Mouse (Mus musculus): ENCODE data around the gene Psmb11.

The Psmb11 gene

DNA sequence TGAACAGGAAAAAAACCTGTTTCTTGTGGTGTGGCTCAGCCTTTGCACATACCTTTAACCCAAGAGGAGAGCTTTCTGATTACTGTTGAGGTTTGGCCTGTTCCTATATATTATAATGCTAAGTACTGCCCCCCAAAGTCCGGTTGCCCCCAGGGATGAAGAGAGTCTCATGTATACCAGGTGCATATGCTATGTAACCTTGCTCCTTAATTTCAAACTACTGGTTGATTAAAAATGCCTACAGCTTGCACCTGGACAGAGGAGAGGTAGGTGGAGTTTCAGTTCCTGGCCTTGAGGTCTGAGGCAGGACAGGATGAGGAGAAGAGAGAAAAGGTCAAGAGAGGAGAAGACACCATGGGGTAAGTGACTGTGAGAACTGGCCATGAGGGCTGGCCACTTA lies at the start of gene Psmb11:
TSS of gene Psmb11 (plus strand) at position 301 of the 400 bp plus-strand sequence.
- DNase-seq, result no peak

DNA sequence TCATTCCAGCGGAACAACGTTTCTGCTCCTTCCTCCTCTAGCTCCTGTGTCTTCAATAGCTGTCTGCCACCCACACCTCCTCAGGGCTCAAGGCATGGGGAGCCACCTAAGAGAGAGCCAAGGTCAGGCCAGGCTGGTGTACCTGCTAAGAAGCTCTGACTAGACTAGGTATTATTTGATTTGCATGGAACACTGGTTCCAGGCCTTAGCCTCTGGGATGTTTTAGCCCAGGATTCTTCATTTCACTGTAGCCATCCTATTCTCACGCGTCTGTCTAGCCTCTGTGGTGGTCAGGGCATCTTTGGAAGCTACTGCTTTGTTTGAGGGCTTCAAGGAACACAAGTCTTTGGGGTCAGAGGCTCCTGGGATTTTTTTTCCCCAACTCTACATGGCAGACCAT lies 49.1 kb upstream of the Psmb11 start:
- DNase-seq, result no peak

DNA sequence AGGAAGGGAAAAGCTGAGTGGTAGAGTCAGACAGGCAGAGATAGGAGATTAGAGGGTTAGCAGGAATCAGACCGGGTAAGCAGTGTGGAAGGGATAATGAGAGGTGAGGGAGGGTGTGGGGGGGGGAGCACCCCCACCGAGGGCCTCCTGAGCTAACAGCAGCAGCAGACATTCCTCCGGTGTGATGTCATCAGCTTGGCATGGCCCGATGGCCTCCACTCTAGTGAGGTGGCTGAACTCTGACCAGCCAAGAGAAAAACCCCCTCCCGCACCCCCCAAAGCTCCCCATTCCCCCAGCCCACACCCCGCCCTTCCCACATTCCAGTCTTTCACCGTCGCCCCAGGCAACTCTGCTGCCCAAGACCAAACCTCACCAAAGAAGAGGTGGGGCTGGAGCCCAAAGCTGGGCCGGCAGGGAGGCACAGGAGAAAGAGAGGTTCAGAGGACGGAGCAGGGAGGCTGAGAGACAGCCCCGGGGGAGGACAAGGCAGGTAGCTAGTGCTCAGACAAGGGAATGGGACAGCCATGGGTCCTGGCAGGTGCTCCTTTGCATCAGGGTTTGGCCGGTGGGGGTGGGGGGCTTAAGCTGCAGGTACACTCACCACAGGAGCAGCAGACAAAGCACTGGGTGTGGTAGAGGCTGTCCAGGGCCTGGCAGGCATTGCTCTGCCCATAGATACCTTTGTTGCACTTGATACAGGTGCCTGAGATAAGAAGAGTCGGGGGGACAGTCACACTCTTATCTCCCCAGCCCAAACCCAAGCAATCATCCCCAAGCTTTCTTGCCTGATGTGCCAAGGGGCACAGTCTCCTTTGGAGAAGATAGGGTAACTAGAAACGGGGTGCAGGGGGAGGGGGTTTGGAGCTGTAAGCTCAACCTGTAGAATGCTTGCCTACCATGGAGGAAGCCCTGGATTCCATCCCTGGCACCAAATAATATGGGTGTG lies 48.2 kb upstream of the Psmb11 start:
- no peak for DNase-seq

DNA sequence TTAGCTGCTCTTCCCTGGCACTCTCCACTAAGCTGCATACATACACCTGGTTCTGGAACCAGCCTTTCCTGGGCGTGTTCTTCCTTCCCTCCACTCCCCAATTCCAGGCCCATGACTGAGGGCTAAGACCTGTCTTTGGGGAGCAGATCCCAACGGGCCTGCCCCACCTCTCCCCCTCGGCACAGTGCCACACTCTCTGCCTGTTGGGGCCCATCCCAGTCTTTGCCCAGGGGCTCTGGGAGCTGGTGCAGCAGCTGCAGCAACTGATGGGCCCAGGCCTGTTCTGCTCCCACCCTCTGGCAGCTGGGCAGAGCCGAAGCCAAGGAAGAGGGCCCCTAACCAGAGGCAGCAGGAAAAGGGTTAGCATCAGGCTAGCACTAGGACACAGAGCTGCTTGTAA lies 47.0 kb upstream of the Psmb11 start:
- no peak for DNase-seq

DNA sequence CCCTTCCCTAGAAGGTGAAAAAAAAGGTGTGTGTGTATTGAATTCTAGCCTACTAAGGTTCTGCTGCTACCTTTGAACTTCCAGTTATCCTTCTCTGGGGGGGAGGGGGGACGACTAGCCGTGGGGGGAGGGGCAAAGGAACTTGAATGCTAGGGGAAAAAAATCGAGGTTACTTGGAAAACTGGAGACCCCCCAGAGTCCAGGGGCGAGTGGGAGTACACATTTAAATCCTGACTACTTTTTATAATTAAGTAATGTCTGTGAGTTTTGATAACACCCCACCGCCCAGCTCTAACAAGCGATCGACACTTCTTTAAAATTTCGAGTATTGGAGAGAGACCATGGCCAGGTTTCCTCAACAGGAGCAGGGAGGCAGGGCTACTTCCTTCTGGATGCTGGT lies 46.2 kb upstream of the Psmb11 start:
- DNase-seq, result no peak

DNA sequence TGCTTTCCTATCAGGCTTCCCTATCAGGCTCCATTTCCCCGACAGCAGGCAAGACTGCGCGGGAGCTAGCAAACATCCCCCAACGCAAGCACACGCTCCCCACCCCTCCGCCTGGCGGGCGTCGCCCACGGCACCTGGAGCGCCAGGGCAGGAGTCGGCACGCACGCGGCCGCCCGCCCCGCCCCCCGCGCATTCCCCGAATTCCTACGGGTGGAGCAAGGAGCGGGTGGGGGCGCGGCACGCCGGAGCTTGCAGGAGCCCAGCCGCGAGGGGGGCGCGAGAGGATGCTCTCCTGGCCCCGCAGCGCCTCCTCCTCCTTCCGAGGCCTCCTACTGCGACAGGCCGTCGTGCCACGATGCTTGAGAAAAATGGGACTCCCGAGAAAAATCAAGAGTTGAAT lies 45.6 kb upstream of the Psmb11 start:
- no peak for DNase-seq

DNA sequence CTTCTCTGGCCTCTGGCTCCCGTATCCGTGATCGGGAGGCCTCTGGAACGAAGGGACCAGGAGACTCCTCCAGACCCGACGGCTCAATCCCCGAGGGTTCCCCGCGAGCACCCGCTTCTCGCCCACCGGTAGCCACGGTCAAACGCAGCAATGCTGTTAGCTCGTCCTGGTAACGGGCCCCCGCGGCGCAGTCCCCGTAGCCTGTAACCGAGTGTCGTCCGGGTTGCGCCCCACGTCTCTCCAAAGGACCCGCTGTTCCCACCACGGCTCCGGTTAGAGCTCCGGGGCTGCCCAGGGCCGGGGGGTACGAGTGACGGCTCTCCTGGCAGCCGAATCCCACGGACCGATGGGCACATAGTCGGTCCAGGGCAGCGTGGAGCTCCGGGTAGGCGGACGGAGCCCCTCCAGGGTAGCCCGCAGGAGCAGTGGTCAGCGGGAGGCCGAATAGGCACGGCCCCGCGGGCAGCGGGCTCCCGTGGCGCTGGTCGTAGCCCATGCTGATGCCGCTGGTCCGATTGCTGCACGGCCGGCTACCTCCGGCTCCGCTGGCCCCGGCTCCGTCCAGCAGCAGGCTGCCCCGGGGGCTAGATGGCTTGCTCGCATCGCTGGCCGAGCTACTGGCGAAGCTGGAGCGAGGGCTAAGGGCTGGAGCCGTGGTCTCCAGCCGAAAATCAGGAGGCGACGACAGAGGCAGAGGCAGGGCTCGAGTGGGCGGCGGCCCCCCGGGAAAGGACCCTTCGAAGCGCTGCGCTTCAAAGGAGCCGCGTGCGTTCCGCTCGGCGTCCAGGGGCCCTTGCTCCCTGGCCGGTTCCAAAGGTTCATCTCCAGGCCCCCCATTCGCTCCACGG lies 44.8 kb upstream of the Psmb11 start:
- DNase-seq, result no peak

DNA sequence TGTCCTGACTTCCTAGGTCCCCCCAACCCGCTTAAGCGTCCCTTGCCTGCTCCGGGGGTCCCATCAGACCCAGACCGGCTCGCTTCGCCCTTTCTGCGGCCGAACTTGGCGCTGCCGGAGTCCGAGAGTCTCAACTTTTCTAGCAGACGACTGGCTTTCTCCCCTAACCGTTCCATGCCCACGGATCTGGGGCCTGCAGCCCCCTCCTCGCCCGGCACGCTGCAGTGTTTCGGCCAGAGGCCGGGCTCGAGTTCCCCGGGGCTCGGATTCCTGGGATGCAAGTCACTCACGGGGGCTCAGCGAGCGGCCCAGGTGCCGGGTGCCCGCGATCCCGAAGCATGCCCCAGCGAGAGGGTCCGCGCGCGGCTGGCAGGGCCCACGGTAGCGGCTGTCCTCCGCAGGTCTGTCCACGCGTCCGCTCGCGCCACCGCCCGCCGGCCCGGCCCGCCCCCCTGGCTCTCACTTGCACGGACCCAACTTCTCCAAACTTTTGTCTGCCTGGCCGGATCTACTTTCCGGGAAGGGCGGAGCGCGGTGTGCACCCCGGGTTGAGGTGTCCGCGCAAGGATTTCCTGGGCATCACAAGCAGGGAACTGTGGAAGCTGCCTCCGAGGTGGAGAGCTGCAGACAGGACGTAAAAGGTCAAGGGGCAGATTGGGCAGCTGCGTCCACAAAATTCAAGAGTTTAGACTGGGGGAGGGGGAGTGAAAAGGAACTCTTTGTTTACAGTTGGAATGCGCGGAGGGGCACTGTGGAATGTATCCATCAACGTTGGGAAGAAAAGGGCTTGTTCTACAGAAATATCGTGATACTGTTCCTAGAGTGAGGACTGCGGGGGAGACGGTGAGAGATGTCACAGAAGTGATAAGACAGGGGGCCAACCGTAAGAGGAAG lies 43.9 kb upstream of the Psmb11 start, which contains the start of gene Ajuba:
TSS of gene Ajuba (minus strand) at position 470 of the 894 bp plus-strand sequence.
- peak; percentile 43 to 44 for DNase-seq

DNA sequence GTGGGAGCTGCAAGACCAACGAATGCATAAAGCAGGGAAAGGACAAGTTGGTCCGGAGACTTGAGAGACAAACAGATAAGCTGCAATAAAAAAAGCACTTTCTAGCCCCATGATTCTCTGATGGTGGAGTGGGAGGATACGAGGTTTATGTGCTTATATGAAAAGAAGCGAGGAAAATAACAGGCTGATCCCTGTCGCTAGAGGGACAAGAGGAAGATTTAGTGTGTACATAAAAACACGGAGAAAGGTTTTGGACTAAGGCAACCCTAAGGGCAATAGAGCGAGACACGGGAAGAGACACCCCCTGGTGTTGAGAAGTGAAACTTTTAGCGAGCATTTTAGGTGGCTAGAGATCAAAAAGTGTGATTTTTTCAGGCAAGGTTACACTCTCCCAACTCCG lies 43.2 kb upstream of the Psmb11 start:
- DNase-seq, result no peak

DNA sequence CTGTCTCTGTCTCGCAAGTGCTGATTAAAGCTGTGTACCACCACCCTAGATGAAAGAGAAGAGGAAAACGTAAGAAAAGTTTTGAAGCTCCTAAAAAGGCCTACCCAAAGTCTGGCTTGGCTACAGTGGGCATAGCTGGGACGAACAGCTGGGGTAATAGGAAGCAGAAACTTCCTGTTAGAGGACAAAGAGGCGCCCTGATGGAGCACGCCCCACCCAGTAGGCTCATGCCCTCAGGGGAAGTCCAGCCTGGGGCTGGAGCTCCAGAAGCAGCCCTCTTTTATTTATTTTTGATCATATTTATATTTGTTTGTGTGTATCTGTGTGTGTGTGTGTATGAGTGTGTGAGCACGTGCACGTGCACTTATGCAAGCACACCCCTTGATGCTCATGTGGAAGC lies 41.6 kb upstream of the Psmb11 start:
- DNase-seq, result no peak

DNA sequence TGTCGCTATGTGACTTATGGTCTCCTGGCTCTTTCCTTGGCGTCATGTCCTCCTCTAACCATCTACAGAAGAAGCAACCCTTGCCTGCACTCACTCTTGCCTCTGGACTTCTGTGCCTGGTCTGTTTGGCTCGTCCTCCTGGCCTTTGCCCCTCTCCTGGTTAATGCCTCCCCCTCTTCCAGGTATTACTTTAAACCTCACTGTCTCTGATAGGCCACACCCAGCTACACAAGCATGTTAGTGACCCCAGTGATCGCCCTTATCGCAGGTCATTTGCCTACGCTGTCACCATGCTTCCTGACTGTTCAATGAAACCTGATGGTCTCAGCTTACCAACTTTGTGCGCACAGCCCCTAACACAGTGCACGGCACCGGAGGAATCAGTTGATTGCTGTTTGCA lies 38.7 kb upstream of the Psmb11 start:
- DNase-seq, result no peak

DNA sequence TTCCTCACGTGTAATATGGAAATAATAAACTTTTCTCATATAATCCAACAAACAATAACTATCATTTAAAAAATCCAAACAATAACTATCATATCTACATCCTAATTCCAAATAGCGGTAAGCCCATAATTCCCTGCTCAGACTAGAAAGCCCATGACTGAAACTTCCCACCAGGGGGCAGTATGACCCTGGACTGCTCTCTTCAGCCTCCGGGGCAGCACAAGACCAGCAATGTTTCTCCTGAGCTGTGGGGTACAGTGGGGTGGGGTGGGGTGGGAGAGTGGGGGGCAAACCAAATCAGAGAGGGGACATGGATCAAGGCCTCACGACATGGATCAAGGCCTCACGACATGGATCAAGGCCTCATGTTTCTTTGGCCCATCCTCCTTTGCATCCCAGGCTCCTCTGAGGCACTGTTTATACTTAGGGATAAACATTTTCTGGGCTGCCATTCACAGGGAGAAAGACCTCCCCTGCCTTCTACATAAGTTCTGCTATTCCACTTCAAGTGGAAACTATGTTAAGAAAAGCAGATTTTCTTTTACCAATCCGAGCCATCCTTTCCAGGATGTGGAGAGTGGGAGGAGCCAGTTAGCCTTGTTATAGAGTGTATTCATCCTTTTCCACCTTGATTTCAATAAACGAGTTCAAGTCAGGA lies 37.4 kb upstream of the Psmb11 start:
- DNase-seq, result no peak

DNA sequence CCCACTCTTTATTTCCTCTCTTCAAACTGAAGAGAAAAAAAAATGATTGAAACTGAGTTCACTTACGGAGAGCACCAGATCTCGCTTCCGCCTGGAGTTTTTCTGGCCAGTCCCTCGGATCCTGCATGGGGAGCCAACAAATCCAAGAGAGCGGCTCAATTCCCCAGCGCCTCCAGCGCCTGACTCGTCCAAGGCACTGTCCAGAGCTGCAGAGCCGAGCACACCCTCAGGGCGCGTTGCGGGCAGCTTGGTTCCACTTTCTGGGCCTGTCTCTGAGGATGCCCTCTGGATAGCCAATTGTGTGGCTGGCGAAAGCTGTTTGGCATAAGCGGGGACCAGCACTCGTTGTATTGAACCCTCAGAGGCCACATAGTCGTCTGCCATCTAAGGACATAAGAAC lies 30.2 kb upstream of the Psmb11 start:
- DNase-seq, result no peak

DNA sequence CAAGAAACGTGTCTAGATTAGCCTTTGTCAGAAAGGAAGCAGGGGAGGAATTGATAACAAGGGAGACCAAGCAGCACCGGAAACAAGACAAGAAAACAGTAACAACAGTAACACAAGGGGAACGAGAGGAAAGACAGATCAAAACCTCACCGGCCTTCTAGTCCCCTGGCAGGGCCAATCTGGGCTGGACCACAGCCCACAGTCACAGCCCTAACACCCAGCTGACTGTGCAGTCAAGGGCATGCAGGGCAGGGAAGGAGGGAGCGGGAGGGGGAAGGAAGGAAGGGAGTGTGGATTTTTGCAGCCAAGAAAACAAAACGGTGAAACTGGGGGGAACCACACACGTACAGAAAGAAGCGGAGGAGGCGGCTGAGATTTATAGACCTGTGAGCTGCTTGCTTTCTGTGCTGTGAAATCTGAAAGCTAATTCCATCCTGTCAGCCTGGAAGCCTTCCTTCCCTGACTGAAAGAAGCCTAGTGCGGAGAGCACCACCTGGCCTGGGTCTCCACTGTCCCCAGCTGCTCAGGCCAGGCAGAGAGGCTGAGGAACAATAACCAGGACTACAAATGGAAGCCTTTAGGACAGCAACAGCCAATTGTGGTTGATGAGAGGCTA lies 28.8 kb upstream of the Psmb11 start:
- DNase-seq, result no peak

DNA sequence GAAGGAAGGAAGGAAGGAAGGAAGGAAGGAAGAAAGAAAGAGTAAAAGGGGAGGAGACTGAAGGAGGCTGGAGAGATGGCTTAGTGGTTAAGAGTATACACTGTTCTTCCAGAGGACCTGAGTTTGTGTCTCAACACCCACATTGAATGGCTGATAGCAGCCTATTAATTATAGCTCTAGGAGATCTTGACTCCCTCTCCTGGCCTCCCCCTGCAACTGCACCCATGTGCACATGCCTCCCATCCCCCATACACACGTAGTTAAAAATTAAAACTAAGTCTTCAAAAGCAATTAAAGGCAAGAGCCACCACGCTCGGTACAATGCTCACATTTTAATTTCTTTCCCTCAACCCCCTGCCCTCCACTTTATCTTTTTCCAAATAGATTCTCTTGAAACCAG lies 27.2 kb upstream of the Psmb11 start:
- DNase-seq, result no peak

DNA sequence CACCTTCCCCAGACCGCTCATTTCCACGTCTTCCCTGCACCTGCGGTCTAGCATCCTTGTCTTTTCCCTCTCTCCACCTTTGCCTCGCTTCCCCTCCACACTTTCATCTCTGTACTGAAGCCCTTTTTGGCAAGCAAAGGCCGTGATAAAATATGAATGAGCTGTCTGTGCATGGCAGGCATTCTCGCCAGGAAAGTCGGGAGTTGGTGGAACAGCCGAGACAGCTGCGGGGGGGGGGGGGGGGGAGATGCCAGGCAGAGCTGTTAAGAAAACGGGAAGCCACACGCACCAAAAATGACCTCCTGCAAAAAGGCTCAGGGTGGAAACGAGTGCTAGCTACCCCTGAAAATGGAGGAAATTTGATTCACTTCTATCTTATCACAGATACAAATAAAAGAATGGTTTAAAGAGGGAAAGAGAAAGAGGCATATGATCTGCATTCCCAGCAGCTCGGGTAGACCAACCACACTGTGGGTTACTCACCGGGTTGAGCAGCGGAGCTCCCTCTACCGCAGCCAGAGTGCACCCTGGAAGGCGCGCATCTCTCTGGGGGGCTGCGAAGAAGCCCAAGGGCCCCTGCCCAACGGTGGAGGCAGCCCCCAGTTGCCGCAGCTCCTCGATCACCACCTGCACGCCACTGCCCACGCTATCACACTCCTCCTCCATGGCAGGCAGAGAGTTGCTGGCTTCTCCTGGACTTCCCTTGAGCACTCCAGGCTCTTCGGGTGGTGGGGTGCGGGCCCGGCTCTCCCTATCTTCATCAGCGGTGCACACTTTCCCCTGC lies 26.4 kb upstream of the Psmb11 start:
- no peak for DNase-seq

DNA sequence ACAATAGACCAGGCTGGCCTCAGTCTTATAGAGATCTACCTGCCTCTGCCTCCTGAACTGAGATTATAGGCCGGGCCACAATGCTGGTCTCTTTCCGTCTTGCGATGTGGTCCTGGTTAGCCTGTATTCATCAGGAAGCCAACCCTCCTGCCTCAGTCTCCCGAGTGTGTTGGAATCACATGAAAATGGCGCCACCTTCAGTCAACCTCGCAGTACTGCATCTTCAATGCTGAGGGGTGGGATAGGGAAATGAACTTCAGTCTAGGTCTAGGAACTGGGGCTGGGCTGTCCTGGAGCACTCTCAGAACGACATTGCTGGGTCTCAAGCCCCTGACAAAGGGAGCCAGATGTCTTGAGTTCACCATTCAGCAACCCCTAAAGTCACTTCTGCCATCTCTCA lies 24.1 kb upstream of the Psmb11 start:
- DNase-seq, result no peak

DNA sequence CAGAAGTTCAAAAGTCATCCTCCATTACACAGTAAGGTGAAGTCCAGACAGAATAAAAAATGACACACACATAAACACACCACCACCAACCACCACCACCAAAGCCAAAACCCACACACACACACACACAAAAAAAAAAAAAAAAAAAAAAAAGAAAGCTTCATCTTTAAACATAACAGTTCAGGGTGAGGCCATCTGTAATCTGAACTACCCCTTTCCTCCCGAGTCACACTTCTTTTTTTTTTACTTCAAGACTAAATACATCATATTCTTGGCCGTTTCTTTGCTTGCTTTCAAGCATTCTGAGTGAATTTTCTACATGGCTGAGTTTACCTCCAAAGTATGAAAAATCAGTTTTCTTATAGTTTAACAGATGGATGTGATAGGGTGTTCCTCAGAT lies 19.6 kb upstream of the Psmb11 start:
- DNase-seq, result no peak

DNA sequence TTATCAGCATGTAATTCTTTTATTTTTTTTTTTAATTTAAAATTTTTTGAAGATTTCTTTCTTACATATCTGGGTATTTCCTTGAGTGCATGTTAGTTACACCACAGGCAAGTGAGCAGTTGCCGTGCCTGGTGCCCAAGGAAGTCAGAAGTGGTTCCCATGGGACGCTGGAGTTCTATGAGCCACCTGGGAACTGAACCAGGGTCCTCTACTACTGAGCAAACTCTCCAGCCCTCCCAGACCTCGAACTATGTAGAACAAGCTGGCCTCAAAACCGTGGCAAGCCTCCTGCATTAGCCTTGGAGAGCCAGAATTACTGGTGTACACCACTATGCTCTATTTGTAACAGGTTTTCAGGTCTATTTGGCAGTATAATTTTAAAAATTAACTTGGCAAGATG lies 18.6 kb upstream of the Psmb11 start:
- DNase-seq, result no peak

DNA sequence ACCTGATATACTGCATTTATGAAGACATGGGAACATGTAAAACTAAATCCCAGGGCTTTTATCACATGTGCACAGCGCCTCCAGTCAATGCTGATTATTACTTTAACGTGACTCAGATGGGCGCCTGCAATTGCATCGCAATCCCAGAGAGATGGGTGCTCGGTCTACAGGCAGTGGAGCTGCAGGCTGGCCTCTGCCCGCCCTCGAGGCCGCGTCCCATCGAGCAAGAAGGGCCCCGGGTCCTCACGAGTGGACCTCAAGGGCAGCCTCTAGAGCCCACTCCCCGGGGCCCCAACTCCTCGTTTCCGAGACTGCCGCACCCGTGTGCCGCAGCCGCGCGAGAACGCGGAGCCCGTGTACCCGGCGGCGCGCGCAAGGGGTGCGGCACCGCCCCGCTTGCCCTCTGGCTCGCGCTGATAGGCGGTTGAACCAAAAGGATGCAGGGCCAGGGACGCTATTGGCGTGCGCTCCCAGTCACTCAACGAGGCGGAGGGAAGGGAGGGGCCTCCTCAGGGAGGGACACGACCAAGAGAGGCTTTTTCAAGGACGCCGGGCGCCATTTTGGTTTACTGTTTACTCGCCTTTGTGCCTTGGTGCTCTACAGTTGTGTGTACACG lies 18.1 kb upstream of the Psmb11 start:
- peak; percentile 93 to 95 for DNase-seq

Data from thymus, adult 18-20 months (tissue).